Mouse (Mus musculus) lung, adult 2 months (tissue): ENCODE measurements around the gene Dip2a.

Source experiments
- CTCF ChIP-seq: fragments of 200-500 bp; IDR thresholded peaks from 2 replicates; pipeline ENCODE4 v1.5.1; 2011; ENCODE audit warnings: mild to moderate bottlenecking, low read length, control low read depth; ENCODE audit not compliant: insufficient read depth
- POLR2A ChIP-seq: fragments of 200-500 bp; IDR thresholded peaks from 2 replicates; pipeline ENCODE4 v1.6.1; 2011; ENCODE audit warnings: low read depth, mild to moderate bottlenecking, control low read depth, low read length, borderline replicate concordance; ENCODE audit errors: extremely low read depth

GRCm38 (mm10) chr10:76257719-76258390, 87.2 kb downstream of the Dip2a start:
- TF ChIP-seq POLR2A (no peak), CTCF (no peak)
